Mouse (Mus musculus) cerebellum, adult 2 months (tissue): ENCODE measurements at regions not wholly inside any gene's neighbourhood (a gene's known extent, or its start where the extent isn't known, plus 50 kb on each side); places are given as distances from the start of the nearest gene placed in this dataset.

Experiments used
- DNase-seq, 2 experiments: peaks; one replicate each; pipeline ENCODE4 v3.0.0; 2021
- H3K27ac ChIP-seq: fragments of 200-500 bp; 2 replicates; pipeline ENCODE4 v1.5.1; 2012; ENCODE audit warnings: low read length, control low read depth, inconsistent platforms; ENCODE audit not compliant: insufficient read depth
- H3K27me3 ChIP-seq: fragments of 200-500 bp; 2 replicates; pipeline ENCODE4 v1.6.1; 2012; ENCODE audit warnings: inconsistent platforms, mild to moderate bottlenecking, low read length, moderate library complexity; ENCODE audit not compliant: control insufficient read depth, insufficient read depth
- H3K4me1 ChIP-seq: fragments of 200-500 bp; 2 replicates; pipeline ENCODE4 v1.6.1; 2011; ENCODE audit warnings: low read length; ENCODE audit not compliant: control insufficient read depth, insufficient read depth
- H3K4me3 ChIP-seq: fragments of 200-500 bp; replicated peaks from 2 replicates; pipeline ENCODE3; 2011; ENCODE audit warnings: mild to moderate bottlenecking, low read depth, low read length, control low read depth; ENCODE audit not compliant: insufficient read depth
- CTCF ChIP-seq: fragments of 200-500 bp; IDR thresholded peaks from 2 replicates; pipeline ENCODE4 v1.5.1; 2011; ENCODE audit warnings: low read depth, mild to moderate bottlenecking, control low read depth, low read length, moderate library complexity, borderline replicate concordance; ENCODE audit not compliant: insufficient read depth
- POLR2A ChIP-seq: fragments of 200-500 bp; IDR thresholded peaks from 2 replicates; pipeline ENCODE4 v1.6.1; 2011; ENCODE audit warnings: low read length, control low read depth, borderline replicate concordance; ENCODE audit not compliant: insufficient read depth
- WGBS: fragments of 180-500 bp; shearing (Covaris S2); methylation state at CpG from one replicate; pipeline ENCODE4 v1.1.7; 2018; 5-methylcytosine and 5-hydroxymethylcytosine counted together

GRCm38 (mm10) chr5:28903805-28904320, 291.9 kb upstream of the Rnf32 start:
- TF ChIP-seq CTCF (no peak), POLR2A (no peak)
- H3K27me3 ChIP-seq = no peaks in the 10 kb centered on the region
- DNase-seq = no peak
- H3K27ac ChIP-seq = no peak overlapping the region
- 76% methylated on average over 3 of the region's 3 CpGs for WGBS
- H3K4me3 ChIP-seq = no peak overlapping the region
- H3K4me1 ChIP-seq = no peaks in the 10 kb centered on the region

DNA sequence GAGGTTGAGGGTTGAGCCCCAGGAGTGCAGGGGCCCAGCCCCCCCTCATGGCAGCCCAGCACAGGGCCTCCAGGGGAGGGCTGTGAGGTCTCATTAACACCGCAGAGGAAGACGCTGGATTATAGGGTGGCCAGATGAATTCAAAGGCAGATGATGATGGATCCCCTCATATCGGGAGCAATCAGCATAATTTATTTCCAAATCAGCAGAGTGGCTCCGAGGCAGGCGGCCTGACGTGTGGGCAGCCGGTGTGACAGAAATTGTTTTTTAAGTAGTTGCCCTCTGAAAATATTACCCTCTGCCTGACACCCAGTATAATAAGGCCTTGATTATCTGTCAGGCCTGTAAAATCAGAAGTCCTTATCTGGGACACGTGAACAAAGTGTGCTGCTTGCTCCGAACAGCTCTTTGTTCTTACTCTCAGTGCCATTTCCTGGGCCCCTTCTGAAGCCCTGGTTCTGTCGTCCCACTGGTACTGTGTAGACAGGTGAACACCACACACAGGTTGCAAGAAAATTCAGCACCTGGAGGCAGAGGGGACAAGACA, 303.0 kb upstream of the Rnf32 start:
- no peak for TF ChIP-seq CTCF
- TF ChIP-seq POLR2A = no peak

GRCm38 (mm10) chr5:28891988-28892387, 303.8 kb upstream of the Rnf32 start:
- no peaks in the 10 kb centered on the region for H3K4me1 ChIP-seq
- no peak overlapping the region for H3K27ac ChIP-seq
- no peak overlapping the region for H3K4me3 ChIP-seq
- WGBS = 85% methylated on average over 7 of the region's 7 CpGs
- no peak for DNase-seq
- TF ChIP-seq CTCF (no peak), POLR2A (no peak)
- H3K27me3 ChIP-seq = no peaks in the 10 kb centered on the region

More for the DNA sequence above, 303.0 kb upstream of the Rnf32 start:
- DNase-seq = no peak
- Histone ChIP-seq H3K27me3 (no peaks in the 10 kb centered on the region), H3K4me1 (no peaks in the 10 kb centered on the region), H3K4me3 (no peak overlapping the region), H3K27ac (no peak overlapping the region)
- WGBS = 64% methylated on average over 10 of the region's 10 CpGs

- 81% methylated on average over 5 of the region's 5 CpGs for WGBS
- DNase-seq = no peak
- Histone ChIP-seq H3K27me3 (no peaks in the 10 kb centered on the region), H3K4me3 (no peak overlapping the region), H3K27ac (no peak overlapping the region), H3K4me1 (no peaks in the 10 kb centered on the region)
- TF ChIP-seq CTCF = no peak
- no peak for TF ChIP-seq POLR2A
These were observed 310.9 kb upstream of the Rnf32 start for GRCm38 (mm10) chr5:28884746-28885365.

DNA sequence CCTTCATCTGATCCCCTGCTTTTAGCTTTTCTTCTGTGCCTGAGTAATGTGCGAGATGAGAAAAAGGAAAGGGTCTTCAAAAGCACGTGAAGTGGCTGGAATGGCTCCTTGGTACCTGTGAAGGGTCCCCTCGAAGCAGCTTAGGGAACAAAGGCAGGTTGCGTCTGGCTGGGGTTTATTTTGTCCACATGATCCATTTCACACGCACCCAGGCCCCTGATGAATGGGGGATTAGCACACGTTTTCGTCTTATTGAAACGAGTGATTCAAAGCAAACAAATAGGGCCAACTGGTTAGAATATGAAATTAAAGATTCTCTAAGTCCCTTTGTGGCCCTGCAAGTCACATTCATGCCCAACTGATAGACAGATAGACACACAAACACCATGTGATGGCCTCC, 319.6 kb upstream of the Rnf32 start:
- no peak for DNase-seq
- Histone ChIP-seq H3K27me3 (no peaks in the 10 kb centered on the region), H3K4me1 (no peaks in the 10 kb centered on the region), H3K27ac (no peak overlapping the region), H3K4me3 (no peak overlapping the region)
- TF ChIP-seq CTCF (no peak), POLR2A (no peak)
- WGBS = 75% methylated on average over 8 of the region's 8 CpGs

- Histone ChIP-seq H3K4me3 (no peak overlapping the region), H3K27me3 (no peaks in the 10 kb centered on the region), H3K27ac (no peak overlapping the region), H3K4me1 (no peaks in the 10 kb centered on the region)
- TF ChIP-seq POLR2A (no peak), CTCF (no peak)
- WGBS = 75% methylated on average over 3 of the region's 3 CpGs
- DNase-seq = no peak
These were observed 322.1 kb upstream of the Rnf32 start for GRCm38 (mm10) chr5:28873600-28874265.

- WGBS = 68% methylated on average over 9 of the region's 9 CpGs
- DNase-seq = peak in 1 of 2 experiments; percentile 18
- no peak overlapping the region for H3K27ac ChIP-seq
These were observed 336.0 kb upstream of the Rnf32 start for GRCm38 (mm10) chr5:28859604-28860371.

More at GRCm38 (mm10) chr5:28859604-28860371, 336.0 kb upstream of the Rnf32 start:
- TF ChIP-seq CTCF (no peak), POLR2A (no peak)
- no peak overlapping the region for H3K4me3 ChIP-seq
- H3K4me1 ChIP-seq = no peaks in the 10 kb centered on the region
- no peaks in the 10 kb centered on the region for H3K27me3 ChIP-seq
